Mouse (Mus musculus): Measurements from ENCODE around the gene Caap1. TPM values are rescaled to one million over a fixed set of nuclear protein-coding genes. Genes with fewer than 3 reads are reported as not detected.

The Caap1 gene
- total and polyA plus RNA-seq, 3 experiments: 1.2 to 4.4 (median 3.6) TPM

DNA sequence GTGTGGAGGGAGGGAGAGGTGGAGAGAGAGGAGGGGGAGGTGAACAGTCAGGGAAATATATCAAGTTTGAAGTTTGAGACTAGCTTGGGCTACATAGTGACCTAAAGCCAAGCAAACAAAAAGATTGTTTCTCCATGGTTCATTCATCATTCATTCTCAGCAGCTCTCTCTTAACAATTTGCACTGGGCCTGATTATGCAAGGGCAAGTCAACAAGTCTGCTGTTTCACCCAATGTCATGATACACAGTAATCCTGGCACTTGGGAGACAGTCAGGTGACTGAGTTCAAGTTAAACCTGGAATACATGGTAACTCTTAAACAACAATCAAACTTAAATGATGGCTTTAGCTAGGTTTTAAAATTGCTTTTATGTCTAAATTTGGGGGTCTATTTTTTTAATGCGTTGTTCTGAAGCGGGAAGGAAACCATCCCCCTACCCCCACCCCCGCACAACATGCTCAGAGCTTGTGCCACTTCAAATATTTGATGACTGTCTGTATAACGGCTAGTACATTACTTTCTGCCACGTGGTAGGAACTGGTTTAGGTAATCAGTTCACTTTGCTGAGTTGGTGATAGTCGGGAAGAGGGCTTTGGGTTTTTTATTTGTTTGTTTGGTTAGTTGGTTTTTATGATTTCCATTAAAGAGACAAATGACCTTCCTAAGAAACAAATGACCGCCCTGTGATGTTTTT lies 5.5 kb upstream of the Caap1 start:
- 71% methylated on average over 7 of the region's 7 CpGs for WGBS
- no peaks in the 10 kb centered on the region; the same call in 1 of the 2 replicates for H3K4me1 ChIP-seq (ENCODE audit: control insufficient read depth, insufficient read depth, low read length)
- H3K4me3 ChIP-seq: no peak overlapping the region
- H3K79me2 ChIP-seq (replicated peaks; ENCODE audit: control insufficient read depth, insufficient read depth, low read length): no peaks in the 10 kb centered on the region
- no peaks in the 10 kb centered on the region for H3K27me3 ChIP-seq (ENCODE audit: control insufficient read depth, insufficient read depth, low read length)
- no peaks in the 10 kb centered on the region for H3K36me3 ChIP-seq (ENCODE audit: control insufficient read depth, insufficient read depth, low read length)
- no peak for TF ChIP-seq CTCF (IDR thresholded peaks at IDR 0.05)
- no peak for TF ChIP-seq EP300 (IDR thresholded peaks at IDR 0.05; ENCODE audit: insufficient read depth, low read depth, low read length)
- TF ChIP-seq POLR2A (IDR thresholded peaks at IDR 0.05; ENCODE audit: insufficient read depth, low read depth, low read length): no peak
- H3K27ac ChIP-seq: no peak overlapping the region
- intact Hi-C loops (cut with DNase I): no loop called here
- no peak overlapping the region for H3K9ac ChIP-seq (ENCODE audit: low read depth, low read length)
- no peak for DNase-seq

- intact Hi-C loops (cut with DNase I): no loop called here
- no peak overlapping the region for H3K9ac ChIP-seq (ENCODE audit: low read depth, low read length)
- no peaks in the 10 kb centered on the region for H3K27me3 ChIP-seq (ENCODE audit: control insufficient read depth, insufficient read depth, low read length)
- no peaks in the 10 kb centered on the region; the same call in none of the 2 replicates for H3K4me1 ChIP-seq (ENCODE audit: control insufficient read depth, insufficient read depth, low read length)
- no peaks in the 10 kb centered on the region for H3K79me2 ChIP-seq (replicated peaks; ENCODE audit: control insufficient read depth, insufficient read depth, low read length)
- no peak overlapping the region for H3K27ac ChIP-seq
- DNase-seq: no peak
- H3K4me3 ChIP-seq: no peak overlapping the region
- WGBS: 80% methylated on average over 1 of the region's 1 CpGs
- no peak for TF ChIP-seq POLR2A (IDR thresholded peaks at IDR 0.05; ENCODE audit: insufficient read depth, low read depth, low read length)
- no peak for TF ChIP-seq CTCF (IDR thresholded peaks at IDR 0.05)
- no peak for TF ChIP-seq EP300 (IDR thresholded peaks at IDR 0.05; ENCODE audit: insufficient read depth, low read depth, low read length)
- no peaks in the 10 kb centered on the region for H3K36me3 ChIP-seq (ENCODE audit: control insufficient read depth, insufficient read depth, low read length)
These were observed 3.7 kb upstream of the Caap1 start for GRCm38 (mm10) chr4:94560316-94560715.

GRCm38 (mm10) chr4:94559266-94559665 lies 2.7 kb upstream of the Caap1 start:
- no peak for TF ChIP-seq POLR2A (IDR thresholded peaks at IDR 0.05; ENCODE audit: insufficient read depth, low read depth, low read length)
- TF ChIP-seq EP300 (IDR thresholded peaks at IDR 0.05; ENCODE audit: insufficient read depth, low read depth, low read length): no peak
- no peak for TF ChIP-seq CTCF (IDR thresholded peaks at IDR 0.05)
- H3K27me3 ChIP-seq (ENCODE audit: control insufficient read depth, insufficient read depth, low read length): no peaks in the 10 kb centered on the region
- no peak overlapping the region for H3K27ac ChIP-seq
- H3K4me1 ChIP-seq (ENCODE audit: control insufficient read depth, insufficient read depth, low read length): no peaks in the 10 kb centered on the region; the same call in none of the 2 replicates
- H3K4me3 ChIP-seq: no peak overlapping the region
- 64% methylated on average over 2 of the region's 2 CpGs for WGBS
- no peak overlapping the region for H3K9ac ChIP-seq (ENCODE audit: low read depth, low read length)
- DNase-seq: no peak
- intact Hi-C loops (cut with DNase I): loop anchor here (5.0 kb wide), 1 partner anchor 43 kb away; the partner anchor contains the start of gene Plaa
- H3K36me3 ChIP-seq (ENCODE audit: control insufficient read depth, insufficient read depth, low read length): no peaks in the 10 kb centered on the region
- H3K79me2 ChIP-seq (replicated peaks; ENCODE audit: control insufficient read depth, insufficient read depth, low read length): no peaks in the 10 kb centered on the region

- Histone ChIP-seq H3K27me3 (ENCODE audit: control insufficient read depth, insufficient read depth, low read length) (no peaks in the 10 kb centered on the region), H3K79me2 (replicated peaks; ENCODE audit: control insufficient read depth, insufficient read depth, low read length) (no peaks in the 10 kb centered on the region; the same call in 1 of the 2 replicates), H3K4me1 (ENCODE audit: control insufficient read depth, insufficient read depth, low read length) (no peaks in the 10 kb centered on the region; the same call in none of the 2 replicates), H3K9ac (ENCODE audit: low read depth, low read length) (no peak overlapping the region), H3K27ac (peak overlapping the region; percentile 75), H3K4me3 (peak overlapping the region; percentile 88), H3K36me3 (ENCODE audit: control insufficient read depth, insufficient read depth, low read length) (no peaks in the 10 kb centered on the region)
- DNase-seq: no peak
- TF ChIP-seq EP300 (IDR thresholded peaks at IDR 0.05; ENCODE audit: insufficient read depth, low read depth, low read length): no peak
- no peak for TF ChIP-seq CTCF (IDR thresholded peaks at IDR 0.05)
- TF ChIP-seq POLR2A (IDR thresholded peaks at IDR 0.05; ENCODE audit: insufficient read depth, low read depth, low read length): no peak
- 66% methylated on average over 7 of the region's 7 CpGs for WGBS
- intact Hi-C loops (cut with DNase I): loop anchor here (5.0 kb wide), 1 partner anchor 45 kb away; the partner anchor contains the start of gene Plaa
These were observed 549 bp upstream of the Caap1 start for GRCm38 (mm10) chr4:94557145-94557544.

- Histone ChIP-seq H3K9ac (ENCODE audit: low read depth, low read length) (no peak overlapping the region), H3K27ac (no peak overlapping the region), H3K27me3 (ENCODE audit: control insufficient read depth, insufficient read depth, low read length) (no peaks in the 10 kb centered on the region), H3K4me1 (ENCODE audit: control insufficient read depth, insufficient read depth, low read length) (no peaks in the 10 kb centered on the region; the same call in none of the 2 replicates), H3K4me3 (no peak overlapping the region), H3K36me3 (ENCODE audit: control insufficient read depth, insufficient read depth, low read length) (no peaks in the 10 kb centered on the region), H3K79me2 (replicated peaks; ENCODE audit: control insufficient read depth, insufficient read depth, low read length) (no peaks in the 10 kb centered on the region; the same call in 1 of the 2 replicates)
- WGBS: 90% methylated on average over 5 of the region's 5 CpGs
- DNase-seq: no peak
- intact Hi-C loops (cut with DNase I): loop anchor here (5.0 kb wide), 1 partner anchor 47 kb away; the partner anchor contains the start of gene Plaa
- no peak for TF ChIP-seq EP300 (IDR thresholded peaks at IDR 0.05; ENCODE audit: insufficient read depth, low read depth, low read length)
- TF ChIP-seq CTCF (IDR thresholded peaks at IDR 0.05): no peak
- TF ChIP-seq POLR2A (IDR thresholded peaks at IDR 0.05; ENCODE audit: insufficient read depth, low read depth, low read length): no peak
These were observed 1.6 kb downstream of the Caap1 start for GRCm38 (mm10) chr4:94554955-94555494.

GRCm38 (mm10) chr4:94544321-94544720 lies 12.3 kb downstream of the Caap1 start:
- no peak for DNase-seq
- Histone ChIP-seq H3K9ac (ENCODE audit: low read depth, low read length) (no peak overlapping the region), H3K27ac (no peak overlapping the region), H3K79me2 (replicated peaks; ENCODE audit: control insufficient read depth, insufficient read depth, low read length) (no peaks in the 10 kb centered on the region), H3K4me3 (no peak overlapping the region), H3K4me1 (ENCODE audit: control insufficient read depth, insufficient read depth, low read length) (no peaks in the 10 kb centered on the region), H3K36me3 (ENCODE audit: control insufficient read depth, insufficient read depth, low read length) (no peaks in the 10 kb centered on the region), H3K27me3 (ENCODE audit: control insufficient read depth, insufficient read depth, low read length) (no peaks in the 10 kb centered on the region)
- TF ChIP-seq POLR2A (IDR thresholded peaks at IDR 0.05; ENCODE audit: insufficient read depth, low read depth, low read length) (no peak), EP300 (IDR thresholded peaks at IDR 0.05; ENCODE audit: insufficient read depth, low read depth, low read length) (no peak), CTCF (IDR thresholded peaks at IDR 0.05) (no peak)
- intact Hi-C loops (cut with DNase I): no loop called here
- WGBS: 76% methylated on average over 7 of the region's 7 CpGs
